In the genomic region with DNA sequence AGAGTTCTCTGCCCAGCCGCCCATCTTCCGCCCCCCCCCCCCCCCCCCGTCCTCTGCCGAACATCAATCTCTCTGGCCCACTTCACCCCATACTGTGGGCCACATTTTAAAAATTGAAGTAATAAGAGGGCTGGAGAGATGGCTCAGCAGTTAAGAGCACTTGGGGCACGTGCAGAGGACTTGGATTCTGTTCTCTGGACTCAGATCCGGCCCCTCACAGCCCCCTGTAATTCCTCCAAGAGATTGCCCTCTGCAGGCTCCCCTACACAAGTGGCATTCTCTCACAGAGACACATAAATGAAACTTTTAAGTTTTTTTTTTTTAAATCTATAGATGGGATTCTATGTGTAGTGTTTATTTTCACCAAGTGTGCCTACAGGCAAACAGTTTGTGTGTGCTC, we compare ENCODE assay signal across 7 mouse cellular contexts. TPM values are rescaled to one million over a fixed set of nuclear protein-coding genes. Genes with fewer than 3 reads are reported as not detected.
DNase-seq lines count a peak whose midpoint lies in the region; ATAC-seq and TF ChIP-seq lines count a peak whose summit lies in the region.

No protein-coding gene starts in this region.

- H3K9ac ChIP-seq in forebrain, embryonic 13.5 days: peak overlapping the region; percentile 69
- 0 out of 2 replicates have a peak overlapping the region, but pooled peaks have one; percentile 27 for H3K9ac ChIP-seq in limb, embryonic 11.5 days (ENCODE audit: low read length)
- peak overlapping the region; percentile 51 for H3K9ac ChIP-seq in neural tube, embryonic 15.5 days (replicated peaks)

- H3K27ac ChIP-seq in left cerebral cortex, adult 2 months: peak overlapping the region; percentile 83
- H3K27ac ChIP-seq in forebrain, embryonic 13.5 days: peak overlapping the region; percentile 86
- no peak overlapping the region for H3K27ac ChIP-seq in limb, embryonic 11.5 days (replicated peaks; ENCODE audit: low read depth, low read length)
- peak overlapping the region; percentile 81 for H3K27ac ChIP-seq in neural tube, embryonic 15.5 days (replicated peaks)

- no peak for TF ChIP-seq CTCF in left cerebral cortex, adult 2 months (IDR thresholded peaks at IDR 0.05)

- intact Hi-C loops in left cerebral cortex, adult 2 months (cut with DNase I): no loop called here
- intact Hi-C loops in left cerebral cortex, postnatal 25 days (cut with DNase I): no loop called here

- DNase-seq in left cerebral cortex, adult 2 months (ENCODE audit: extremely low spot score in 1 of 2, low spot score in 2 of 2): no peak
- DNase-seq in left cerebral cortex, postnatal 25 days (ENCODE audit: low spot score in 2 of 2): no peak
- DNase-seq in limb, embryonic 11.5 days (ENCODE audit: low spot score): no peak
- DNase-seq in embryo, embryonic 11 days: no peak
- DNase-seq in spleen, adult 12 weeks (ENCODE audit: low spot score): no peak

- ATAC-seq in forebrain, embryonic 13.5 days: no peak
- ATAC-seq in limb, embryonic 11.5 days (ENCODE audit: insufficient number of reproducible peaks, low FRiP score, low TSS enrichment, low read depth): no peak
- ATAC-seq in neural tube, embryonic 15.5 days (ENCODE audit: low FRiP score): no peak

- peaks cover 10% of the 10 kb centered on the region; the same call in 1 of the 2 replicates for H3K36me3 ChIP-seq in forebrain, embryonic 13.5 days (ENCODE audit: poor library complexity, severe bottlenecking)
- no peaks in the 10 kb centered on the region for H3K36me3 ChIP-seq in limb, embryonic 11.5 days (ENCODE audit: control insufficient read depth, insufficient read depth, low read length)
- H3K36me3 ChIP-seq in neural tube, embryonic 15.5 days: 0 out of 2 replicates have a peak, but pooled peaks cover 6% of the 10 kb centered on the region

- H3K4me2 ChIP-seq in forebrain, embryonic 13.5 days: peak overlapping the region; percentile 58
- H3K4me2 ChIP-seq in limb, embryonic 11.5 days (ENCODE audit: low read depth, severe bottlenecking): peak overlapping the region; percentile 51; the same call in 1 of the 2 replicates
- peak overlapping the region; percentile 71 for H3K4me2 ChIP-seq in neural tube, embryonic 15.5 days

- H3K27me3 ChIP-seq in forebrain, embryonic 13.5 days: no peaks in the 10 kb centered on the region
- H3K27me3 ChIP-seq in limb, embryonic 11.5 days (ENCODE audit: control insufficient read depth, insufficient read depth, low read length): no peaks in the 10 kb centered on the region
- no peaks in the 10 kb centered on the region for H3K27me3 ChIP-seq in neural tube, embryonic 15.5 days (replicated peaks)

- H3K9me3 ChIP-seq in forebrain, embryonic 13.5 days (replicated peaks): no peaks in the 10 kb centered on the region
- no peaks in the 10 kb centered on the region for H3K9me3 ChIP-seq in limb, embryonic 11.5 days (ENCODE audit: control insufficient read depth, low read length)
- H3K9me3 ChIP-seq in neural tube, embryonic 15.5 days (replicated peaks): no peaks in the 10 kb centered on the region

- no peak overlapping the region for H3K4me3 ChIP-seq in left cerebral cortex, adult 2 months
- H3K4me3 ChIP-seq in forebrain, embryonic 13.5 days: peak overlapping the region; percentile 30; the same call in 1 of the 2 replicates
- no peak overlapping the region for H3K4me3 ChIP-seq in limb, embryonic 11.5 days (ENCODE audit: low read depth, low read length)
- peak overlapping the region; percentile 32 for H3K4me3 ChIP-seq in neural tube, embryonic 15.5 days (replicated peaks)

- 3% methylated on average over 6 of the region's 6 CpGs for WGBS in forebrain, embryonic 13.5 days
- 27% methylated on average over 6 of the region's 6 CpGs for WGBS in limb, embryonic 11.5 days
- 5% methylated on average over 6 of the region's 6 CpGs for WGBS in neural tube, embryonic 15.5 days

- peaks cover 98% of the 10 kb centered on the region for H3K4me1 ChIP-seq in forebrain, embryonic 13.5 days
- H3K4me1 ChIP-seq in limb, embryonic 11.5 days (ENCODE audit: control insufficient read depth, insufficient read depth, low read length): peaks cover 47% of the 10 kb centered on the region
- H3K4me1 ChIP-seq in neural tube, embryonic 15.5 days: peaks cover 80% of the 10 kb centered on the region

RNA-seq across cellular contexts. Expression of gene Anp32a, which starts 23.1 kb away (rescaled TPM):
- total RNA-seq in left cerebral cortex, adult 2 months (2021): 100 to 1,000 TPM; 278 to 279 TPM
- total RNA-seq in left cerebral cortex, postnatal 25 days (2021): 100 to 1,000 TPM; 270 to 271 TPM
- polyA plus RNA-seq in forebrain, embryonic 13.5 days (2015; fragmentation: Nextera tagmentation; extraction: Ambion mirVana): 254 and 256 TPM in 2 replicates
- polyA plus RNA-seq in limb, embryonic 11.5 days (2014; fragmentation: Nextera tagmentation; extraction: Ambion mirVana): 209 and 223 TPM in 2 replicates
- 131 and 170 TPM in 2 replicates for polyA plus RNA-seq in neural tube, embryonic 15.5 days (2015; fragmentation: Nextera tagmentation; extraction: Ambion mirVana)

Comparison
In these comparisons a context has a peak if more than half of its experiments do, and no peak if none do; other contexts are left out.
1. H3K4me3 ChIP-seq: peak in forebrain, embryonic 13.5 days (single experiment) and neural tube, embryonic 15.5 days (single experiment); none in left cerebral cortex, adult 2 months (single experiment) and limb, embryonic 11.5 days (single experiment).
2. Peak in every context shown above with its lines, with median percentiles within 50 percentile points of each other: H3K4me2 ChIP-seq and H3K9ac ChIP-seq.